Mouse (Mus musculus): Measurements from ENCODE around the gene Chd6.

Gene Chd6

DNA sequence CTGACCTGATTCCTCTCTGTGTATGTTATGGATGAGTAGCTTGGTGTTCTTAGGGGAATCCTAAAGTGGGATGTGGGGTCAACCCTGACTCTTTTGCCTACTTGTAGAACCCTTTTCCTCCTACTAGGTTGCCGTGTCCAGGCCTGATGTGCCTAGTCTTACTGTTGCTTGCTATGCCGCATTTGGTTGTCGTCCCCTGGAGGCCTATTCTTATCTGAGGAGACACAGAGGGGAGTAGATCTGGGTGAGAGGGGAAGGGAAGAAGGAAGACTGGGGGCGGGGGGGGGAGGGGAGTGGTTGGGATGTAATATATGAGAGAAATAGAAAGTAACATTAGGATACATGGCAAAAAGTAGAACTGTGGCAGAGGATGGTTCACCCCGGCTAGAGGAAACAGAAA, 33.3 kb downstream of the Chd6 start:
- DNase-seq (ENCODE audit: inconsistent ontology term) = no peak

- DNase-seq (ENCODE audit: inconsistent ontology term) = no peak
These were observed 42.6 kb downstream of the Chd6 start for GRCm38 (mm10) chr2:161066097-161066759.

- no peak for DNase-seq (ENCODE audit: inconsistent ontology term)
These were observed 43.3 kb downstream of the Chd6 start for GRCm38 (mm10) chr2:161065594-161065993.

DNA sequence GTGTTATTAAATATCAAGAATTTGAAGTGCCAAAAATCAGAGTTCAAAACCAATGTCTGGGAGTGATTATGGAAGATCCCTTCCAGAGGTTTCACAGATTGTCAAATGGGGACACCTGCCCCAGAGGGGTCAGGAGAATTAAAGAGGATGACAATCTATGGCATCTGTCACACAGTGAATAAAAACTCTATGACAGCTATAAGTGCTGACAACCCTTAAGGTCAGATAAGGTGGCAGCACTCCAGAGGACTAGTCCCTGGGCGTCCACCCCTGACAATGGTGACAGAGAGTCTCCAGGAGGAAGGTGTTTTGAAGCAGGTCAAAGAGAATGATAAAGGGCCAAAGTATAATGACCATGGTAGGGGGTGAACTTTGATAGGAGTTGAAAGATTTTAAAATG, 44.0 kb downstream of the Chd6 start:
- DNase-seq (ENCODE audit: inconsistent ontology term) = no peak

GRCm38 (mm10) chr2:161058841-161059240, 50.0 kb downstream of the Chd6 start:
- DNase-seq (ENCODE audit: inconsistent ontology term) = no peak

- DNase-seq (ENCODE audit: inconsistent ontology term) = peak; percentile 52
These were observed 55.1 kb downstream of the Chd6 start for GRCm38 (mm10) chr2:161053765-161054164.

DNA sequence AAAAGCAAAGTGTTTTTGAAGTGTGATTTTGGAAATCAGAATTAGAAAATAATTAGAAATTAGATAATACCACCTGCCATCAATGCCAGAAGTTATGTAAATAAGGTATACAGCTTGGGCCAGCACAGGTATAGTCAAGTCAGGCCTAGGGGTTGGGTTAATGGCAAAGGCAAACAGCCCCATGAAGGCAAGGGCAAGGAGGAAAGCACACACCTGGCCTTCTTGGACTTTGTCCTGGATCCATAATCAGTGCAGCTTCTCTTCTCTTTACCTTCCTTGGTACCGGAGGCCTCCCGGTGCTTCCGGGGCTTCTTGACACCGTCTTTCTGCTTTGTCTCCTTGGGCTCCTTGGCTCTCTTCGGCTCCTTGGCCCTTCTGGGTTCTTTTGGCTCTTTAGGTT, 56.7 kb downstream of the Chd6 start:
- DNase-seq (ENCODE audit: inconsistent ontology term) = no peak

GRCm38 (mm10) chr2:161049426-161049825, 59.4 kb downstream of the Chd6 start:
- no peak for DNase-seq (ENCODE audit: inconsistent ontology term)

DNA sequence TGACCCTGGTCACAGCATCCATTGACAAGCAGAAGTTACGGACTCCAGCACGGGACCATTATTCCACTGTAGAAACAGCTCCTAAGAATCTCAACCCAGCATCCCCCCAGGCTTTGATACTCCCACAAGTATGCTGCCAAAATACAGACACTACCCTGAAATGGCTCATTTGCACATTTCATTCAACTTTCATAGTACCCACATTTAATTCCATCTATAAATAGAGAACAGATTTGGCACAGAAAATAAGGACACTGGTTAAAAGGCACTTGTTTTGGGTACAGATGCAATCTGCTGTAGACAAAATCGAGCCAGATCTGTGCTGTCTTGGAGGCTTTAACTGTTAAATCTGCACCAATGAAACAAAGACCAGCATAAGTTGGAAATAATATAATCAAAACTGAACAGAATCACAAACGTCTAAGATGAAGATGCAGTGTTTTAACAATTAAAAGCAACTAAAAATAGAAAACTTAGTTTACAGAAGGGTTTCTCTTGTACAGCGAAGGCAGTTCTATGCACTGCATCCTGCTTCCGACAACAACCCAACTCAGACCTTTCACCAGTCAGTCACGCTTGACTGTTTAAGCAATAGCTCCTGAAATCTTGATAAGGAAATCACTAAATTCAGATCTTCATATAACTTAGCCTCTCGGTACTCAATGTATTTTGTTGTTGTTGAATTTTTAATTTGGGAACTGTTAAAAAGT, 64.2 kb downstream of the Chd6 start:
- DNase-seq (ENCODE audit: inconsistent ontology term) = no peak

- DNase-seq (ENCODE audit: inconsistent ontology term) = no peak
These were observed 66.0 kb downstream of the Chd6 start for GRCm38 (mm10) chr2:161042874-161043273.

- DNase-seq (ENCODE audit: inconsistent ontology term) = no peak
These were observed 68.1 kb downstream of the Chd6 start for GRCm38 (mm10) chr2:161040743-161041142.

DNA sequence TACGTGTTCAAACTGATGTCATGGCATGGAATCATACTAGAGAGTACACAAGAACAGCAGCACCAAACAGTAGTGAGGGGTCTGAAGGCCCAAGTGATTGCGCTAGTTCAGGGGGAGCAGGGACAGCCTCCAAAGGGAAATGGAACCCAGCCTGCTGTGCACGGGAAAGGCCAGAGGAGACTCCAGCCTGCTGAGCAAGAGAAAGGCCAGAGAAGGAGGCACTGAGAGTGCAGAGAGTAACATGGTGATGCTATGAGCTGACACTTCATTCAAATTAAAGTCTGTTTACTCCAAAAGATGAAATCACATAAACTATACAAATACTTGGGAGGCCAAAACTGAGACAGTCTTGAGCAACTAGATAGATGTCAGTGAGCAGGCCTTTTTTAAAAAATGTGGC, 71.1 kb downstream of the Chd6 start:
- DNase-seq (ENCODE audit: inconsistent ontology term) = no peak

DNA sequence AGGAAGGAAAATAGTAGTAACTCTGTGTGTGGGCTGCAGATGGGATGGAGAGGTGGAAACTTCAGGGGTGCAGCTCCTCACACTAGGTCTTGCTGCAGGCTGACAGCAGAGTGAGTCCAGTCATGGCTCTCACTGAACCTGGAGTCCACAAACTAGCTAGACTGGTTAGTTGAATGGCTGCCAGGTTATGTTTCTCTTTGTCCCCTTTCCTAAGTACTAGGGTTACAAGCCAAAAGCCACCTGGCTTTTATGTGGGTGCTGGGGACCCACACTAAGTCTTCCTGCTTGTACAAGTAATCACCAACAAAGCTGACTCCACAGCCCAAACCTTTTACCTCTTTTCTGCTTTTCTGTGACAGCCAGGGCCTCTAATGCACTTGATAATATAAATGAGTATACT, 75.7 kb downstream of the Chd6 start:
- no peak for DNase-seq (ENCODE audit: inconsistent ontology term)

GRCm38 (mm10) chr2:161032394-161032793, 76.5 kb downstream of the Chd6 start:
- no peak for DNase-seq (ENCODE audit: inconsistent ontology term)

DNA sequence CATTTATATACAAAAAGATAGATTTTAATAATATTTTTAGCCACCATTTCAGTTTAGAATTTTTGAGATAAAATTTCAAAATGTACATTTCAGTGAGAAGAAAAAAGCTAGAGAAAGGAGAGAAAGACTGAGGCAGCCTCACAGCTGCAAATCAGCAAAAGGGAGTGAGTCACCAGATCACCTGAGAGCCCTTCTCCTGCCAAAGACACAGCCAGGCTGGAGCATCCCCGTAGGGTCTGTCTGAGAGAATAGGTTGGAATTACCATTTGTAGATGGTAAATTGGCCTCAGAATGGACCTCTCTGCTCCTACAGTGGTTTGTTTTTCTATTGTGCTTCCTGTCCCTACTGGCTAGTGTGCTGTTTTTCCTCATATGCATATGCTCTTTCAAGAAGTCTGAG, 84.3 kb downstream of the Chd6 start:
- no peak for DNase-seq (ENCODE audit: inconsistent ontology term)

GRCm38 (mm10) chr2:161017913-161018312, 91.0 kb downstream of the Chd6 start:
- DNase-seq (ENCODE audit: inconsistent ontology term) = peak; percentile 20

DNA sequence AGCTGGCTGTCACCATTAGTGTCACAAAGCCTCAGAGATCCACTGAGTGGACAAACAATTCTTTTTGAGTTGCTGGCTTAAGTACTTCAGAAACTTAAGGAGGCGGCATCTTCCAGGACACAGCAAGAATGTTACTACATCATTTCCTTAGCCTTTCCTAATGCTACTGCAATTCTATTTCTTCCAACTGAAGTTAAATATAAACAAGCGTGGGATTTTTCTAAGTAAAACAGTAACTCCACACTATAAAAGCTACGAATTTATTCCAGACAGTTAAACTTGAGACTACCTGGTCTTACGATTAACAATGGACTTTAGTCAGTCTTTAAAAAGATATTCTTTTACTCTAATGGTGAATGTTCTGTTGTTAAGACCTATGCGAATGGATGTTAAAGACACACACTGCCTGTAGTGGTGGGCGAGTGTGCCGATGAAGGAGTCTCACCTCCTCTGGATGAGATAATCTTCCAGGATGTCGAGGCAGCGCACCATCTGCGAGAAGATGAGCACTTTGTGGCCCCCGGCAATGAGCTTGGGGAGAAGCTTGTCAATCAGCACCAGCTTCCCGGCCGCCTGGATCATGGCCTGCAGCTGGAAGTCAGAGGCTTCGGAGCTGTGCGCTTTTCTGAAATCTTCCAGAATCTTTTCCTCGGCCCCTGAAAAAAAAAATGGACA, 96.2 kb downstream of the Chd6 start:
- no peak for DNase-seq (ENCODE audit: inconsistent ontology term)

DNA sequence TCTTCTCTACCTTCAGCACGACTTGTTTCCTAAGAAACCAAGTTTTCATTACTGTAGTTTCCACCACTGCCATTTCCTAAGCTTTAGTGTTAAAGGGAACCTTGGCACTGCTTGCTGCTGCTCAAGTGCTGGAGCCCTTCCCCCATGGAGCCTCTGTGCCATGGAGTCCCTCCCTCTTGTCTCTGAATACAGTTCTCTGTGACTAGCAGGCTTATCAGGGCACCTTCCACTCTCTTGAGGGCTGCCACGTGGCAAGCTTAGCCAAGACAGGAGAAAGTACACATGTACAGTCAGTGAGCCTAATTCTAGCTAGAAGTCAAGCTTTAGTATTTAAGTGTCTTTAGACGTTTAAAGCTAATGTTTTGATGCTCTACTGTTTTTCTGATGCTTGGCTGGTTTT, 104.5 kb downstream of the Chd6 start:
- DNase-seq (ENCODE audit: inconsistent ontology term) = no peak

DNA sequence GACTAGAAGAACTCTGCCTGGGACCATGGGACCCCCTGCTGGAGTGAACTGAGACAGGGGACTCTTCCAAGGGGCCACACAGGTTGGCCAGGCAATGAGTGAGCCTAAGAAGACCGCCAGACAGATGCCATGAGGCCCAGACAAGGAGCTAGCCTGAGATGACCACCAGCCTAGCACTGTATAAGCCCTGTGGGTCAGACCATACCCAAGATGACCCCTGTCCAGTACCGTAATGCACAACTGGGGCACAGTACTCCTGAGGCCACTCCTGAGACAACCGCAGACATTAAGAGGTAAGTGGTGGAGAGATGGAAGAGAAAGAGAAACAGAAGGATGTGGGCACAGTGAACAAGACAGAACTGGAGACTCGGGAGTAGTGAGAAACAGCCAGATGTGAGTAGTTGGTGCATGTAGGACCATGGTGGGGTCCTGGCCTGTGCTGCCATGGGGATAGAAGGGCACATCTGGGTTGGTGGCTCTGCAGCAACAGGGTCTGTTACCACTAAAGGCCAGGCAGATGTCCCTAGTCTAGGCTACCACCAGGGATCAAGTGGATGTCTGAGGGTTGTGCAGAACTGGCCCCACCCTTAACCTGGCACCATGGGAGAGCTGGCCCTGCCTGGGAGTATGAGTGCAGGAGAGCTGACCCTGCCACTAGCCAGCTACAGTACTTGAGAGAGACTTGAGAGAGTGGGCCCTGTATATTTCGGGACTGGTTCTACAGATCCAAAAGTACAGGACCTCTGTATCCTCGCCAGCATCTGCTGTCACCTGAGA, 111.7 kb downstream of the Chd6 start:
- no peak for DNase-seq (ENCODE audit: inconsistent ontology term)

- DNase-seq (ENCODE audit: inconsistent ontology term) = peak; percentile 27
These were observed 114.7 kb downstream of the Chd6 start for GRCm38 (mm10) chr2:160994181-160994580.

- no peak for DNase-seq (ENCODE audit: inconsistent ontology term)
These were observed 116.4 kb downstream of the Chd6 start for GRCm38 (mm10) chr2:160992465-160992864.

All from Muller cell, postnatal 12 days (primary cell).